Mouse (Mus musculus) mature B cell (primary cell): ENCODE data around the gene Serpine3.
"Not testable (repeated sequence)": the region's sequence is repeated elsewhere in the genome, so short reads cannot be mapped to it uniquely, and the experiment has no call there.

Source experiments
- in situ Hi-C: fragments of 300-500 bp; cut with MboI; formaldehyde crosslinking; loops from 2 replicates; pipeline ENCODE4 v1.14.3; 2019

The Serpine3 gene

DNA sequence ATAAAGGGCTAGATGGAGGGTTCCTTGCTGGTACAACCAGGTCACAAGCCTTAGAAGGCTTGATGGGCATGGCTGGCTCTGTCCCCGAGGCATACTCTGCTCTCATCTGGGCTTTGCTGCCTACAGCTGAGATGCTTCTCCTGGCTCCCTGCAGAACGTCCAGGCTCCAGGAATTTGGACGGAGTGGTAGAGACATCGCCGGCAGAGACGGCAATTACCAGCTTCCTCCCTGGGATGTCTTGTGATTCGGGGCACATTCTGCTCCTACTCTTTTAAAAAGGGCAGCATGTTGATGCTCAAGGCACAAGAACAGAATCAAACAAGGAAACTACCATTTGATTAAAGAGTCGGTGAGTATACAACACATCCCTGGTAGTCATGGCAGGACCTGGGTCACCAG is at the start of gene Serpine3:
Serpine3 (plus strand) TSS at position 301 of the 400 bp plus-strand sequence.
- in situ Hi-C loops, result no loop called here

DNA sequence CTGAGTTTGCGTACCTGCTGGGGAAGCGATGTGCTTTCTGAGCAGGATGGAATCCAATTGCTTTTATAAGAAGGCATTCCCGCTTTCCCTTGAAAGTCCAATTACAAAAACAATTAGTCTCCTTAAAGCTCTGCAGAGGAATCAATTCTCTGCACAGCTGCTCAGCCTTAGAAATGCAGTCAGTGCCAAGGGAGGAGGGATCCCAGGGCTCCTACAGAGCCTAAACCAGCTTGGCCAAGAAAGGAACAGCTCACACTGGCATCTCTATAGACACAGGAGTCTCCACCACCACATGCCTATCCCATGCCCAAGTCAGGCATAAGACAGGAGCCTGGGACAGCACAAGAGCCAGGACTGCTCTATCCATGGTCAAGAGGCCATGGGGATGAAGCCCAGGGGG is 41.1 kb upstream of the Serpine3 start:
- in situ Hi-C loops, result no loop called here

DNA sequence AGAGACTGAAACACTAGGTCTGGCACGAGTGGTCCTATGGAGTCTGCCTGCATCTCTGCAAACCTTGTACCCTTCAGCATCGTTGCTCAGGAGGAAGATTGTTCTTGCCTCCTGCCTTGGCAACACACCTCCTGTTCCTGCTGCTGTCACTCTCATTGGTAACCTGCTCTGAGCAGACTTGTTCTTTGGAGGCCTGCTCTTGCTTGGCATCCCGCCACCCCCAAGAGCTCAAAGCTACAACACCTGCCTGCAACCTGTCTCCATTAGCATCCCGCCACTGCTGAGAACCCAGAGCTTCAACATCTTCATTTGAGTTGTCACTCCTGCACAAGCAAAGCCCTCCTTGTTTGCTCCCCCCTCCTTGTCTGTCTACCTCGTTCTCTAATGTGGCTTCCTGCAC is 35.5 kb upstream of the Serpine3 start:
- in situ Hi-C loops, result no loop called here

DNA sequence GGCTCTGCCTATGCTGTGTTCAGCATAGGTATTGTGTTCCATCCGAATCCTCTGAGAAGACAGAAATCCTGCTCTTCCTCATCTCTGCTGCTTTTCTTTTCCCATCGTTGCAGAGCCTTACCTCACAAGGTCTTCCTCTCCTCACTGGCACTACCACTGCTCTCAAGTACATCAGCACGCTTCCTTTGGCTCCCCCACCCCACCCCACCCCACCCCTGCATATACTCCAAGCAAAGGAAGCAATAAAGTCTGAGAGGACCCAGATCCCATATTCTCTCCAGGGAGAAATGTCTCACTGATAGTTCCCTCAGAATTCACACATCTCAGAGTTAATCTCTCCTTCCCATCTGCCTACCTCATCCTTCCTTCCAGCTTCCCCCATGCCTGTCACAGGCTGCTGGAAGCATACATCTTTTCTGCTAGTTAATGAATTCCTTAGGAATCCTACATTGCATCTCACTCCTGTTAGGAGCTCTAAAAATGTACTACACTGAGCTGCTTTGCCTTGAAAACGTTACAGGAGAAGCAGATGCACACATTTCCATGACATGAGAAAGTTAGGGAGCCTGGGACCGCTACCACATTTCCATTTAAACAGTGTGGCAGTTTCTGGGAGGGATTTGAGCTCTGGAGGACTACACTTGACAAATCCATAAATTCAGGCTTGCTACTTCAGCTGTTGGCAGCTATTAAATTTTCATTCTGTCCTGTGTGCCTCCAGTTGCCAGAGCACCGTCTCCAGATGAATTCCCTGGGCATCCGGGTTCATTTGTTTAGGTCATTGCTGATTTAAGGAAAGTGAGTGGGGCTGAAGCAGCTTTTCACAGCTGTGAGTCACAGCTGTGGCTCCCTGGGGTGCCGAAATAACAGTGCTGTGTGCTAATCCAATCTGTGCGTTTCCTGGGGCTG is 25.8 kb upstream of the Serpine3 start:
- in situ Hi-C loops, result no loop called here

DNA sequence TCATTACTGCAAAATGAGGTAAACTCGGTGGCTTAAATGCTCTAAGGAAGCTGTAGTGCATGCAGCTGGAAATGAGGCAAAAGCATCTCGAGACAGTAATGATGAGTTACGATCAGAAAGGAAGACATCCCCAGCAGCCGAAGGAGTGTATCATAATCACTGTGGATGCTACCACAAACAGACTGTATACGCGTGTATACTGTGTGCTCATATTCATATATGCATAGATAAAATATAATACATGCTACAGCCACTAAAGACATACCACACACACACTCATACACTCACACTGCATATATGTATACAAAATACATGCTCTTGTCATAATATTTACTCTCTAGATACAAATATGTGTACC is 25.1 kb upstream of the Serpine3 start:
- in situ Hi-C loops, result no loop called here

DNA sequence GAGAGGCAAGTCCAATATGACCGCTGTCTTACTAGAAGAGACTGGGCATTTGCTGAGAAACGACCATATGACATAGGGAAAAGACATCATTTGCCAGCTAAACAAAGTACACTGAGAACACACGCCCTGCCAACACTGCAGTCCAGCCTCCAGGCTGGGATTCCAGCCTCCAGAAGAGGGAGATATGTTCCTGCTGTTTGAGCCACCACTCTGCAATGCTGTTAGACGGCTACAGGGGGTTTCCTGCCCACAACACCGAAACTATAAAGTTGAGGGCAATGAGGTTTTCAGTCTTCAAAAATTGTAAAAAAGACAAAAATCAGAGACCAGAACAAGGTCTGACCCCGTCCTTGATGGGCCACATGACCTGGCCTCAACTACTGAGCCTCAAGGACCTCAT is 24.4 kb upstream of the Serpine3 start:
- in situ Hi-C loops, result no loop called here

DNA sequence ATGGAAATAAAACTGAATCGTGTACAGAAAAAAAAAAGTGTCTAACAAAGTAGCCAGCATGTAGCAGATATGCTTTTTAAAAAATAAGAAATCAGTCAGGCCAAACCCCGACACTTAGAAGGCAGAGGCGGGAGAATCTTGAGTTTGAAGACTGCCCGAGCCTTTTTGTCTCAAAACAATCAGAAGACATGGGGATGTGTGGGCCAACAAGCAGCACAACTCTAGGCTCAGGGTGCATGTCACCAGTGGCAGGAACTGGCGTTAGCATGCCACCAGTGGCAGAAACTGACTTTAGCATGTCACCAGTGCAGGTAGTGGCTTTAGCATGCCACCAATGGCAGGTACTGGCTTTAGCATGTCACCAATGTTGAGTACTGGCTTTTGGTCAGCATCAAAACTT is 23.9 kb upstream of the Serpine3 start:
- in situ Hi-C loops, result no loop called here

DNA sequence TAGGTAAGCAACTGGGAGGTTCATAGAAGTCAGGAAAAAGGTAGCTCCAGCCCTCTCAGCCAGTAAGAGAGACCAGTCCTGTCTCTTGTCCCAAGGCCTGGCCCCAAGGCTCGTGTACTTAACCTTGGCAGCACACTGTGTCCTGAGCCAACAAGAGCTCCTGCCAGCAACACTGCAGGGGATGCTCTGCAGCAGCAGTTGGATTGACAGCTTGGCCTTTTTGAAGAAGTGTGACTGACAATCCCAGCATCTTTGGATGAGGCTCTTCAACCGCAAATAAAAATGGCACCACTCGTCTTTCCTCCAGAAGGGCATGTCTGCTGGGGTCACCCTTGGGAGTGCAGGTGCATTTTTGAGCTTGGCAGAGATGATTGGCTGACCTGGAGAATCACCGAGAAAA is 23.1 kb upstream of the Serpine3 start:
- in situ Hi-C loops, result no loop called here

DNA sequence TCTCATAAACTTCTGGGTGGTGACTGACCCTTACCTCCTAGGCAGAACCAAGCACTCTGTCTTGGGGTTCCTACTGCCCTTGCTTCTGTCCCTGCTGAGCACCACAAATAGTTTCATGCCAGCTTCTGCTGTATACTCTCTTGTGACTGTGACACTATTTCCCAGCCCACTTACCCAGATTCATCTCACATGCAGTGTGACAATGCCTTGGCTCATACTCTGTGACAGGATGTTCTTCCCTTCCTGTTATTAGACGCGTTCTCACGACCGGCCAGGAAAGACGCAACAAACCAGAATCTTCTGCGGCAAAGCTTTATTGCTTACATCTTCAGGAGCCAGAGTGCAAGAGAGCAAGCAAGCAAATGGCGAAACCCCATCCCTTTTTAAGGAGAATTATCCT is 21.1 kb upstream of the Serpine3 start:
- in situ Hi-C loops, result not testable (repeated sequence)

DNA sequence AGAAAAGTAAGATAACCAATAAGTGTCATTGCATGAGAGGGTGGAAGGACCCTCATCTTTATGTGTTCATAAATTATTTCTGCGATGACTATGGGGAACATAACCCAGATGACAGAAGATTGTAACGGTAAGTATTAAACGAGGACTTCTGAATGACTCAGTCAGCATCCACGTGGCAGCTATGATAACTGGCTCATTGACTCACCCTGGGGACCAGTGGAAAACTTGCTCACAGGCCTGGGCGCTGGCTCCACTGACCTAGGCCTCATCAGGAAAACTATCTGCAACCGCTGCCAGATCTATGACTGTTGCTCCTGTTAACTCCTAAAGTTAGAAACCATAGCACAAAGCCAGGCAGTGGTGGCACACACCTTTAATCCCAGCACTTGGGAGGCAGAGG is 15.1 kb upstream of the Serpine3 start:
- in situ Hi-C loops, result no loop called here

DNA sequence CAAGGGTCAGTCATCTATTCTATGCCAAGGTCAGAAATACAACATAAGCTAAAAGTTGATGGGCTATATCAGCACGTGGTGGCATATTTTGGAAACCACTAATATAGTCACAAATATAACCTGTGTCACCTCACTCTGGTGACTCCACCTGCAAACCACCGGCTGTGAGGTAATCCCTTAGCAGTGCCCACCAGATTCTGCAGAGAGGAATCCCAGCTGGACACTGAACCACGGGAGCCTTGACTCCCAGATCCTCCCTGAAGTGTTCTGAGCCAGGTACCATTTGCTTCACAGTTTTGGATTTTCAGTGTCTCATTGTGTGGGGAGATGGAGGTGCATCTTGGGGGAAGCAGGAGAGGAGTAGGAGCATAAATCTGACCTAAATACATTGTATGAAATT is 13.1 kb upstream of the Serpine3 start:
- in situ Hi-C loops, result no loop called here

DNA sequence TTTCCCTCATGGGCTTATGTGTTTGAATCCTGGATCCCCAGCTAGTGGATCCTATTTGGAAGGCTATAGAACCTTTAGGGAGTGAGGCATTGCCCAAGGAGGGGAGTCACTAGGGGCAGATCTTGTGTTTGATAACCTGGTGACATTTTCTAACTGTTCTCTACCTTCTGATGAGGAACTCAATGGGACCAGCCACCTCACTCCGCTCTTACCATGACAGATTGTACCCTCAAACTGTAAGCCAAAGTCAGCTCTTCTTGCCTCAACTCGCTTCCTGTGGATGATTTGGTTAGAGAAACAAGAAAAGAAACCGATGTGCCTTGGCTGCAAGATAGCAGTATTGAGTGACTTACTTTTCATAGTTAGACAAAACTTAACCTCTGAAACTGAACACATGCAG is 11.7 kb upstream of the Serpine3 start:
- in situ Hi-C loops, result no loop called here

DNA sequence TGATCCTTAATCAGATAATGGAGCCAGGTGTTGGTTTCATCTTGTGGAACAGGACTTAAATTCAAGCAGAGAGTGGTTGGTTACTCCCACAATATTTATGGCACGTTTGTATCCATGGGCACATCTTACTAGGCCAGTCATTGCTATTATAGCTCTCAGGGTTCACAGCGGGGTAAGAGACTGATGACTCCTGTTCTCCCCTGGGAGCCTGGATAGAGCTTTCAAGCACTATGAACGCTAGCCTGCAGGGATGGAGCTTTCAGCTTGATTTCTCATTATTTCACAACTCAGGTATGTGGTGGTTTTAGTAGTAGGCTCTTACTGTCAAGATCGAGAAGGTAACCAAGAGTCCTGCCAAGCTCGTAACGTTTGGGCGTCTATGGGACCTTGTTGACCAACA is 7.5 kb upstream of the Serpine3 start:
- in situ Hi-C loops, result no loop called here

DNA sequence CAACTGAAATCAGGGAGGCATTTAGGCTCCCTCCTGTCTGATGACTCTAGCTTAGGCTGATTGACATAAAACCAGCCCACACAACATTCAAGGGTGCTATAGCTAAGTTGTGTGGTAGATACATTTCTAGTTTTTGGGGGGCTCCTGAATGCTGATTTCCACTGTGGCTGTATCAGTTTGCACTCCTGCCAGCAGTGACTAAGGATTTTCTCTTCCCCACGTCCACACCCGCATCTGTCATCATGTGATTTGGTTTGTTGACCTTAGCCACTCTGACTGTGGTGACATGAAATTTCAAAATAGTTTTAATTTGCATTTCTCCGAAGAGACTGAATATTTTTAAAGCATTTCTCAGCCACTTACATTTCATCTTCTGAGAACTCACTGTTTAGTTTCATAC is 6.0 kb upstream of the Serpine3 start:
- in situ Hi-C loops, result no loop called here

DNA sequence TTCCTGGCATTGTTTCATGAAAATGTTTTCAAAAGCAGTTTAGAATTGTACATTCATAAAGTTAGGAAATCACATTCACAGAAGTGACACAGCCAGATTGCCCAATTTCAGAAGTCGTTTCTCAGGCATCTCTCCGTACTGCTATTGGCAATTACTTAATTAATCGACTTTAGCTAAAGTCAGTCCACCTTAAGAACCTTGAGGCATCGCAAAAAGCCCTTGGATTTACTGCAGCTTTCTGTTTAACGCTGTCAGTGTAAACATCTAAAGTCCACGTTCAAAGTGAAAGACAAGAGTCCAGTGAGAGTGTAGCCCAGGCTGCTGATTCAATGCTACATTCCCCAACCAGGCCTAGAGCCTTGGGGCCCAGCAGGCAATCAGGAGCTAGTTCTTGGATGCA is 1.1 kb upstream of the Serpine3 start:
- in situ Hi-C loops, result no loop called here

DNA sequence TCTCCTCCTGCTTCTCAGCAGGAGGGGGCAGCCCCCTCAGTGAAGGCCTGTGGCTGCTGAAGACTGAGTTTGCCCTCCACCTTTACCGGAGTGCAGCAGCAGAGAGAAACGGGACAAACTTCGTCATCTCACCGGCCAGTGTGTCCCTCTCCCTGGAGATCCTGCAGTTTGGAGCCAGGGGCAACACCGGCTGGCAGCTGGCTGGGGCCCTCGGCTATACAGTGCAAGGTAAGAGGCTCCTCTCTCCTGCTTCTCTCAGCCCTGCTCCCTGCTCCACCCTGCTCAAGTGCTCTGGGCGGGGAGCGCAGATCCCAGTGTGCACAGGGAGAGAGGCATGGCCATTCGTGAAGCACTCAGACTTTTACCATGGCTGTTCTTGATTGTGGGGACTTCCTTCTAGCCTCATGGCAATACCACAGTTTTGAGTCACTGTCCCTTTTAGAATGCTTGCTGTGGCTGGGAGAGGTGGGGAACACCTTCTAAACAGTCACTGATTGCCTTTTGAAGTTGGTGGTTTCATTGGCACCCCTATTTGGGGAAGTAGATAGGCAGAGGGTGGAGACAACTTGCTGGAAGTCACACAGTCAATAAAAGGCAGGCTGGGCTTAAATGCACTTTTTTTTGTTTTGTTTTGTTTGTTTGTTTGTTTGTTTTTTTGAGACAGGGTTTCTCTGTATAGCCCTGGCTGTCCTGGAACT is 1.7 kb downstream of the Serpine3 start:
- in situ Hi-C loops, result no loop called here

DNA sequence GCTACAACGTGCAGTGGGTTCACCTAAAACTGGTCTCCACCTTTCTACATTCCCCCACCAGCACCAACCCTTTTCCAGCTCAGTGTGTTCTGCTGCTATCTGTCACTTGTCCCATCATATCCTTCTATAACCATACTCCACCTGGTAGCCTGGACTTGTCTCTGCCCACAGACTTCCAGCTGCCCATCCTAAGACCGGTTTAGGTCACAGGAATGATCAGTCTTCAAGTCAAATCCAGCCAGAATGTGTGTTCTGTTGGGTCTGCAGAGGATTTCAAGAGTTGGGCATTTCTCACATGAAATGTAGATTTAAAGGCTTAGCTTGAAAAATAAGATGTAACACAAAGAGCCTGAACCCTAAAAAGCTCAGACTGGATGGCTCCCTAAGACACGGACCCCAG is 10.2 kb downstream of the Serpine3 start:
- in situ Hi-C loops, result no loop called here

DNA sequence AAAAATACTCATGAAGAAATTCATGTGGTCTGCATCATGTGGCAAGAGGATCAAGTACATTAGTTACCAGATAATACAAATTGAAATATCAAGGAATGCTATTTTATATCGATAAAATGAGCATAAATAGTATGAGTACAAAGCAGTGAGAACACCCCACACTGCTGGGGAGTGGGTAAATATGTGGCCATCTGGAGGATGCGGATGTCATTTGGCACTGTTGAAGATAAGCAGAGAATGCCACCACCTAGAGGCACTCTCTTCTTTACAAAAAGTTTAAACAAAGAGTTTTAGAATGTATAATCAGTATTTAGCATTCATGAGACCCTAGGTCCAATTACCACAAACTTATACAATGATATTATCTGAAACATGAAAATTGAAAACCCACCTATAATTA is 54.7 kb downstream of the Serpine3 start:
- in situ Hi-C loops, result no loop called here

DNA sequence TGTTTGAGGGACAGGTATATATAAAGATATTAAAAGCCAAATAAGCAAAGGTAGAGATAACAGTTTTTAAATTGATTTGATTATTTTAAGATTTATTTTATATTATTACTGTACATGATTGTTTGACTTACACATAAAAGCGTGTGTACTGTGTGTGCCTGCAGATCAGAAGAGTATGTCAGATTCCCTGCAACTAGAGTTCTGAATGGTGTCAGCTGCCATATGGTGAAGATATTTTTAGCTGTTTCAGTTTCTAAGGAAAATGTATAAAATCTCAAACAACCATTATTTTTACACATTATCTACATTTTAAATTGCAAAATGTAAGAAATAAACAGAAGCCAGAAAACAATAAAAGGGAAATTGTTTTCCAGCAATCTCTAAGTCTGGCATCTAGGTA is 58.2 kb downstream of the Serpine3 start:
- in situ Hi-C loops, result no loop called here

DNA sequence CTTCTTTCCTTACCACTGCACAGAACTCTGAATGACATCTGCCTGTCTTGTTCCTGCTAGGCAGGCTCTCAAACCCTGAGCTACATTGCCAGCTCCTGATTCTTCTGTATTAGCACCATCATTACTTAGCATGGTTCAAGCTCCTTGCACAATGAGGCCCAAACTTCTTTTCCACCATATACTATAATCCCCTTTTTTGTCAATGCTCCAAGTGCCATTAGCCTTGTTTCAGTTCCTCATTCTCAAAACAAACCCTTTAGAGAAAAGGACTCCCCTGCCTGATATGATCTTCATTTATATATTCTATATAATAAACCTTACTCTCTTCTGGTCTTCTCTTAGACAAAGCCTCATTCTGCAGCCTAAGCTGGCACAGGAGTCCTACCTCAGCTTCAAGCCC is 61.1 kb downstream of the Serpine3 start:
- in situ Hi-C loops, result no loop called here

DNA sequence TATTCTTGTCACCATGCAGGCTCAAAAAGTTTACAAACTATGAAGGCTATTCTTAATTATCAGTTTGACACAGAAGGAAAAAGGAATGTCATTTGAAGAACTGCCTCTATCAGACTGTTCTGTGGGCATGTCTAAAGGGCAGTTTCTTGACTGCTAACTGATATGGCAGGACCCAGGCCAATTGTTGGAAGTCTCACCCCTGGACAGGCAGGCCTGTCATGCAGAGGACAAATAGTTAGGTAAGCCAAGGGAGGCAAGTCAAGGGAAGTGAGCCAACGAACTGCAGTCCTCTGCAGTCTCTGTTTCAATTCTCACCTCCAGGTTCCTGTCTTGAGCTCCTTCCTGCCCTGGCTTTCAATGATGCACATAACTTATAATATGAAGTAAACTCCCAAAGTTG is 68.4 kb downstream of the Serpine3 start:
- in situ Hi-C loops, result no loop called here

DNA sequence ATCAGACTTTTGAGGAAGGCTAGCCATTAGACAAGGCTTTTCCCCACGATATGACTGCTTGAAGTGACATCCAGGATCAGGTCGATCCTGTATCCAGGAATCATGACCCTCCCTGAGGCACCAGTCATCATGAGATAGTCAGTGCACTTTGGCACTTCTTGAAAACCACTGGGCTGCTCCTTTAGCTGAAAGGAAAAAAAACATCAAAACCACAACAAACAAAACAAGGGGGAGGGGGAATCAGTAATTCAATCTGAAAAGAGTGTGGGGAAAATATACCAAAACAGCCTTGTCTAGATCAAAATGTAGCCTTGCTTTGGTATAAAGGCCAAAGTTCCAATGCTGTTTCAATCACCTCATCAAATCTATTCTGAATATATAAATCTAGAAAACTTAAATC is 70.2 kb downstream of the Serpine3 start:
- in situ Hi-C loops, result no loop called here

DNA sequence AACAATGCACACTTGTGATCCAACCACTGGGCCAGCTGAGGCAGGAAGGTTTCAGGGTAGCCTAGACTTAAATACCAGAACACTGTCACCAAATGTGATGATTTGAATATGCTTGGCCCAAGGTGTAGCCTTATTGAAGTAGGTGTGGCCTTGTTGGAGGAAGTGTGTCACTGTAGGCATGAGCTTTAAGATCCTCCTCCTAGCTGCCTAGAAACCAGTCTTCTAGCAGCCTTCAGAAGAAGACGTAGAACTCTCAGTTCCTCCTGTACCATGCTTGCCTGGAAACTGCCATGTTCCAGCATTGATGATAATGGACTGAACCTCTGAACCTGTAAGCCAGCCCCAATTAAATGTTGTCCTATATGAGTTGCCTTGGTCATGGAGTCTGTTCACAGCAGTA is 72.2 kb downstream of the Serpine3 start:
- in situ Hi-C loops, result no loop called here
